Mouse (Mus musculus): ENCODE measurements around the gene Pip5k1a.

DNA sequence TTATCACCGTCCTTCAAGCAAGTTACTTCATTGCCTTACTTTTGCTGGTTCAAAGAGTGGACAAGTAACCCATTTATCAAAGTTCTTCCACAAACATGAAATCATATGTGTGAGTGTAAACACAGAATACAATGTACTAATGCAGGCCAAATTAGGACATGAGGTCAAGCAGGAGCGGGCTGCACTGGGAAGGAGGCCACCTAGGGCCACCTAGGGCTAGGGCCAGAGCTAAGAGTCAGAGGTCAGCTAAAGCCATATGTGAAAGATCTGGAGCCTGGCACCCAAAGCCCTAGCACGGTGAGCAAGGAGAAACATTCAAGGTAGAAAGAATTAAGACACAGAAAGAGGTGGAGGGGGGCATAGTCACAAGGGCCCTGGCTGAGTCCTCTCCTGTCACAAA is 93.7 kb downstream of the Pip5k1a start:
- no peak for TF ChIP-seq CTCF (IDR thresholded peaks at IDR 0.05; ENCODE audit: low read depth)
- no peak for TF ChIP-seq EP300 (IDR thresholded peaks at IDR 0.05; ENCODE audit: low read depth)

All from liver, embryonic 14.5 days (tissue).